13 mouse cellular contexts compared by ENCODE assay signal in the genomic region with DNA sequence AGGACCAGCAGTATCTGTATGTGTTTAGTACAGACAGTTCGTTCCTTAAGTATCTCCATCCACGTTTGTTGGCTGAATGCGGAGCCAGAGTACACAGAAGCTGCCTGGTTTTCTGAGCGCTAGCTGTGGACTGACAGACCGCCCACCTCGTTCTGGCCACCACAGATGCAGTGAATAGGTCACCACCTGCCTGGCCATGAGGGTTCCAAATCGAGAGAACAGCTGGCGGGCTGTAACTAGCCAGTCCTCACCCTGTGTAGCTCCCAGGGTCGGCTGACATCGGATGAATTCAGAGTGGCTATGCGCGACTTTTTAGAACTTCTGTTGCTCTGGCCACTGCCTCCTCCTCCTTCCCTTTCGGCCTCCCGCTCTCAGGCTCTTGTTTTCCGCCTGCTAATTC. TPM values are rescaled to one million over a fixed set of nuclear protein-coding genes. Genes with fewer than 3 reads are reported as not detected.
DNase-seq lines count a peak whose midpoint lies in the region; ATAC-seq and TF ChIP-seq lines count a peak whose summit lies in the region.
"Had no signal": no experiment of that assay in that cellular context is flagged by ENCODE, and none has a peak within 500 bp of the region (broad histone marks: within the 10 kb centered on the region; RNA-seq: fewer than 3 reads in every experiment).

No protein-coding gene starts in this region.

- no peak for DNase-seq in forebrain, embryonic 10.5 days (ENCODE audit: extremely low spot score, low spot score)
- peak; percentile 63 for DNase-seq in left cerebral cortex, postnatal 4 days
- no peak for DNase-seq in left cerebral cortex, postnatal 36 days (ENCODE audit: low spot score in 2 of 2)
- DNase-seq in neural tube, embryonic 10.5 days (ENCODE audit: extremely low spot score, low spot score), result peak; percentile 47
- no peak for DNase-seq in layer of hippocampus, adult 18-20 months (ENCODE audit: low spot score in 2 of 2)
- DNase-seq: thymus, postnatal 36 days had no signal

- no peak for ATAC-seq in forebrain, embryonic 12.5 days (ENCODE audit: low FRiP score)
- ATAC-seq in neural tube, embryonic 15.5 days (ENCODE audit: low FRiP score), result no peak

- 0 out of 2 replicates have a peak overlapping the region, but pooled peaks have one; percentile 51 for H3K27ac ChIP-seq in forebrain, embryonic 10.5 days
- no peak overlapping the region for H3K27ac ChIP-seq in forebrain, embryonic 12.5 days
- H3K27ac ChIP-seq in neural tube, embryonic 15.5 days (replicated peaks), result no peak overlapping the region; the same call in 1 of the 2 replicates
- peak overlapping the region; percentile 34; the same call in 1 of the 2 replicates for H3K27ac ChIP-seq in olfactory bulb, adult 2 months (ENCODE audit: insufficient read depth, low read depth, low read length)
- H3K27ac ChIP-seq: liver, embryonic 14.5 days; stomach, embryonic 15.5 days had no signal

- TF ChIP-seq POLR2A in olfactory bulb, adult 2 months (IDR thresholded peaks at IDR 0.05; ENCODE audit: insufficient read depth, low read depth, low read length), result no peak

- no peak for TF ChIP-seq CTCF in olfactory bulb, adult 2 months (IDR thresholded peaks at IDR 0.05; ENCODE audit: insufficient read depth, low read depth, low read length)

- H3K4me2 ChIP-seq in forebrain, embryonic 12.5 days, result no peak overlapping the region
- H3K4me2 ChIP-seq in neural tube, embryonic 15.5 days, result no peak overlapping the region
- H3K4me2 ChIP-seq: stomach, embryonic 15.5 days had no signal

- H3K4me3 ChIP-seq in forebrain, embryonic 10.5 days, result no peak overlapping the region
- H3K4me3 ChIP-seq in forebrain, embryonic 12.5 days (replicated peaks), result no peak overlapping the region
- no peak overlapping the region for H3K4me3 ChIP-seq in neural tube, embryonic 15.5 days (replicated peaks)
- no peak overlapping the region for H3K4me3 ChIP-seq in olfactory bulb, adult 2 months (ENCODE audit: insufficient read depth, low read depth, low read length)
- H3K4me3 ChIP-seq: left cerebral cortex, adult 2 months; stomach, embryonic 15.5 days had no signal

- H3K9me3 ChIP-seq in forebrain, embryonic 10.5 days, result no peaks in the 10 kb centered on the region
- no peaks in the 10 kb centered on the region for H3K9me3 ChIP-seq in forebrain, embryonic 12.5 days
- H3K9me3 ChIP-seq in neural tube, embryonic 15.5 days (replicated peaks), result no peaks in the 10 kb centered on the region
- H3K9me3 ChIP-seq: stomach, embryonic 15.5 days had no signal

- WGBS in forebrain, embryonic 10.5 days, result 50% methylated on average over 15 of the region's 15 CpGs
- WGBS in forebrain, embryonic 12.5 days, result 42% methylated on average over 15 of the region's 15 CpGs
- WGBS in neural tube, embryonic 15.5 days, result 38% methylated on average over 15 of the region's 15 CpGs
- WGBS in olfactory bulb, adult 2 months, result 40% methylated on average over 15 of the region's 15 CpGs

- intact Hi-C loops in left cerebral cortex, postnatal 4 days (cut with DNase I), result no loop called here
- intact Hi-C loops in left cerebral cortex, postnatal 36 days (cut with DNase I), result no loop called here

- no peaks in the 10 kb centered on the region for H3K27me3 ChIP-seq in forebrain, embryonic 10.5 days (ENCODE audit: poor library complexity, severe bottlenecking)
- H3K27me3 ChIP-seq in forebrain, embryonic 12.5 days, result 0 out of 2 replicates have a peak, but pooled peaks cover 4% of the 10 kb centered on the region
- no peaks in the 10 kb centered on the region for H3K27me3 ChIP-seq in neural tube, embryonic 15.5 days (replicated peaks)
- H3K27me3 ChIP-seq: stomach, embryonic 15.5 days had no signal

- H3K36me3 ChIP-seq in forebrain, embryonic 10.5 days (replicated peaks), result no peaks in the 10 kb centered on the region
- H3K36me3 ChIP-seq in forebrain, embryonic 12.5 days (replicated peaks), result 0 out of 2 replicates have a peak, but pooled peaks cover 3% of the 10 kb centered on the region
- H3K36me3 ChIP-seq in neural tube, embryonic 15.5 days, result peaks cover 50% of the 10 kb centered on the region
- H3K36me3 ChIP-seq: stomach, embryonic 15.5 days had no signal

- no peak overlapping the region for H3K9ac ChIP-seq in forebrain, embryonic 12.5 days
- H3K9ac ChIP-seq in neural tube, embryonic 15.5 days (replicated peaks), result no peak overlapping the region
- H3K9ac ChIP-seq: liver, embryonic 14.5 days; stomach, embryonic 15.5 days had no signal

- H3K4me1 ChIP-seq in forebrain, embryonic 10.5 days, result peaks cover 26% of the 10 kb centered on the region
- H3K4me1 ChIP-seq in forebrain, embryonic 12.5 days, result peaks cover 9% of the 10 kb centered on the region
- H3K4me1 ChIP-seq in neural tube, embryonic 15.5 days, result 0 out of 2 replicates have a peak, but pooled peaks cover 6% of the 10 kb centered on the region
- peaks cover 49% of the 10 kb centered on the region for H3K4me1 ChIP-seq in olfactory bulb, adult 2 months (ENCODE audit: control insufficient read depth, insufficient read depth, low read length)
- H3K4me1 ChIP-seq: stomach, embryonic 15.5 days had no signal

RNA-seq across cellular contexts. Expression of gene Nrxn2, which starts 56.2 kb away (rescaled TPM):
- polyA plus RNA-seq in forebrain, embryonic 10.5 days (2016; fragmentation: Nextera tagmentation; extraction: Ambion mirVana), result 2.8 and 3.1 TPM in 2 replicates
- 17.1 and 17.6 TPM in 2 replicates for polyA plus RNA-seq in forebrain, embryonic 12.5 days (2016; fragmentation: Nextera tagmentation; extraction: Ambion mirVana)
- 100 to 1,000 TPM; 695 to 758 TPM for total RNA-seq in left cerebral cortex, postnatal 4 days (2021)
- 100 to 1,000 TPM; 635 to 658 TPM for total RNA-seq in left cerebral cortex, postnatal 36 days (2021)
- 31.3 and 45.7 TPM in 2 replicates for polyA plus RNA-seq in neural tube, embryonic 15.5 days (2015; fragmentation: Nextera tagmentation; extraction: Ambion mirVana)
- 202 and 263 TPM in 2 replicates for polyA plus RNA-seq in olfactory bulb, adult 2 months (2012; ENCODE audit: insufficient read depth, insufficient read length, low replicate concordance, missing spikeins)
- 100 to 1,000 TPM; 415 to 436 TPM for total RNA-seq in layer of hippocampus, adult 18-20 months (2021)
- total RNA-seq: megakaryocyte, adult 5-6 weeks had no signal

Comparison
In these comparisons a context has a peak if more than half of its experiments do, and no peak if none do; other contexts are left out.
1. DNase-seq: peak in left cerebral cortex, postnatal 4 days (single experiment) and neural tube, embryonic 10.5 days (single experiment); none in forebrain, embryonic 10.5 days (single experiment), left cerebral cortex, postnatal 36 days (0 of 2) and layer of hippocampus, adult 18-20 months (0 of 2).
2. H3K27ac ChIP-seq: peak in forebrain, embryonic 10.5 days (single experiment) and olfactory bulb, adult 2 months (single experiment); none in forebrain, embryonic 12.5 days (single experiment) and neural tube, embryonic 15.5 days (single experiment).